Mouse (Mus musculus) forebrain, embryonic 11.5 days (tissue): ENCODE measurements around the gene Pitpnb. TPM values are rescaled to one million over a fixed set of nuclear protein-coding genes. Genes with fewer than 3 reads are reported as not detected.

ENCODE experiments used
- ATAC-seq: fragments of 200-750 bp; cut with Nextera tagmentation; replicated peaks from 2 replicates; pipeline ENCODE4 v1.8.0; 2017; ENCODE audit warnings: moderate TSS enrichment; ENCODE audit not compliant: low FRiP score
- DNase-seq: peaks from one replicate; pipeline ENCODE4 v3.0.0-alpha.2; 2017; ENCODE audit warnings: low spot score
- H3K27ac ChIP-seq: fragments of 300-500 bp; sonication (generic); 2 replicates; pipeline ENCODE4 v1.5.1; 2014; ENCODE audit warnings: low read depth, low read length
- H3K27me3 ChIP-seq: fragments of 300-500 bp; sonication (generic); 2 replicates; pipeline ENCODE4 v1.6.1; 2014; ENCODE audit warnings: mild to moderate bottlenecking, low read length, mixed read lengths; ENCODE audit not compliant: control insufficient read depth, insufficient read depth
- H3K36me3 ChIP-seq: fragments of 300-500 bp; sonication (generic); 2 replicates; pipeline ENCODE4 v1.6.1; 2014; ENCODE audit warnings: mild to moderate bottlenecking, low read length, moderate library complexity, mixed read lengths; ENCODE audit not compliant: control insufficient read depth, insufficient read depth
- H3K4me1 ChIP-seq: fragments of 300-500 bp; sonication (generic); replicated peaks from 2 replicates; pipeline ENCODE4 v1.6.1; 2014; ENCODE audit warnings: low read length, mixed read lengths; ENCODE audit not compliant: control insufficient read depth, insufficient read depth
- H3K4me2 ChIP-seq: fragments of 300-500 bp; sonication (generic); 2 replicates; pipeline ENCODE4 v1.6.1; 2014; ENCODE audit warnings: low read depth, mild to moderate bottlenecking, low read length, moderate library complexity, mixed read lengths; ENCODE audit not compliant: severe bottlenecking
- H3K4me3 ChIP-seq: fragments of 300-500 bp; sonication (generic); 2 replicates; pipeline ENCODE4 v1.5.1; 2014; ENCODE audit warnings: low read depth, low read length
- H3K9ac ChIP-seq: fragments of 300-500 bp; sonication (generic); 2 replicates; pipeline ENCODE4 v1.6.1; 2014; ENCODE audit warnings: low read length
- H3K9me3 ChIP-seq: fragments of 300-500 bp; sonication (generic); 2 replicates; pipeline ENCODE4 v1.6.1; 2016; ENCODE audit warnings: low read length, mixed read lengths; ENCODE audit not compliant: control insufficient read depth
- WGBS: fragments of 180-500 bp; shearing (Covaris S2); extraction: QIAGEN DNeasy Blood & Tissue Kit; methylation state at CpG from one replicate; pipeline ENCODE4 v1.1.7; 2014; 5-methylcytosine and 5-hydroxymethylcytosine counted together
- polyA plus RNA-seq: library from polyadenylated mRNA; unstranded; fragments of >200 nt; fragmentation: Nextera tagmentation; extraction: Ambion mirVana; gene quantifications from 2 replicates; pipeline ENCODE4 v1.2.1, GENCODE M21; 2014

Pitpnb gene
- polyA plus RNA-seq, 1 experiment from 2014 or later: 129 TPM

GRCm38 (mm10) chr5:111437205-111437604 lies 106.6 kb downstream of the Pitpnb start:
- H3K4me3 ChIP-seq: no peak overlapping the region
- no peaks in the 10 kb centered on the region for H3K9me3 ChIP-seq
- H3K27me3 ChIP-seq: no peaks in the 10 kb centered on the region
- no peak for ATAC-seq
- H3K4me2 ChIP-seq: no peak overlapping the region
- no peak overlapping the region for H3K27ac ChIP-seq
- DNase-seq: no peak
- H3K36me3 ChIP-seq: peaks cover 3% of the 10 kb centered on the region; the same call in 1 of the 2 replicates
- H3K9ac ChIP-seq: no peak overlapping the region
- 70% methylated on average over 7 of the region's 7 CpGs for WGBS
- peaks cover 16% of the 10 kb centered on the region for H3K4me1 ChIP-seq

Other genes with a start within 250 kb of the Pitpnb start
- gene Mn1, start 86.6 kb downstream of the Pitpnb start, polyA plus RNA-seq: 50.9 and 51.9 TPM in 2 replicates